Mouse (Mus musculus) embryonic facial prominence, embryonic 15.5 days (tissue): ENCODE data around the gene St8sia2. TPM values are rescaled to one million over a fixed set of nuclear protein-coding genes. Genes with fewer than 3 reads are reported as not detected.

Source experiments
- ATAC-seq: fragments of 200-750 bp; cut with Nextera tagmentation; 2 replicates; pipeline ENCODE4 v1.8.0; 2017; ENCODE audit warnings: low read depth, moderate TSS enrichment; ENCODE audit not compliant: insufficient number of reproducible peaks, low FRiP score, low TSS enrichment
- H3K27ac ChIP-seq: fragments of 300-500 bp; sonication (generic); replicated peaks from 2 replicates; pipeline ENCODE4 v1.5.1; 2015; ENCODE audit warnings: mild to moderate bottlenecking, inconsistent platforms
- H3K27me3 ChIP-seq: fragments of 300-500 bp; sonication (generic); 2 replicates; pipeline ENCODE4 v1.6.1; 2015; ENCODE audit warnings: inconsistent platforms
- H3K36me3 ChIP-seq: fragments of 300-500 bp; sonication (generic); 2 replicates; pipeline ENCODE4 v1.6.1; 2015; ENCODE audit warnings: mild to moderate bottlenecking, inconsistent platforms
- H3K4me1 ChIP-seq: fragments of 300-500 bp; sonication (generic); 2 replicates; pipeline ENCODE4 v1.6.1; 2015; ENCODE audit warnings: inconsistent platforms
- H3K4me2 ChIP-seq: fragments of 300-500 bp; sonication (generic); replicated peaks from 2 replicates; pipeline ENCODE4 v1.6.1; 2015; ENCODE audit warnings: mild to moderate bottlenecking, inconsistent platforms
- H3K4me3 ChIP-seq: fragments of 300-500 bp; sonication (generic); replicated peaks from 2 replicates; pipeline ENCODE4 v1.5.1; 2015; ENCODE audit warnings: mild to moderate bottlenecking, inconsistent platforms
- H3K9ac ChIP-seq: fragments of 300-500 bp; sonication (generic); 2 replicates; pipeline ENCODE4 v1.6.1; 2015; ENCODE audit warnings: inconsistent platforms
- H3K9me3 ChIP-seq: fragments of 300-500 bp; sonication (generic); replicated peaks from 2 replicates; pipeline ENCODE4 v1.6.1; 2016; ENCODE audit warnings: inconsistent platforms
- WGBS: fragments of 180-500 bp; shearing (Covaris S2); methylation state at CpG from one replicate; pipeline ENCODE4 v1.1.7; 2015; 5-methylcytosine and 5-hydroxymethylcytosine counted together
- polyA plus RNA-seq: library from polyadenylated mRNA; unstranded; fragments of >200 nt; fragmentation: Nextera tagmentation; extraction: Ambion mirVana; gene quantifications from 2 replicates; pipeline ENCODE4 v1.2.1, GENCODE M21; 2015

The St8sia2 gene
- polyA plus RNA-seq, 1 experiment from 2014 or later: 16.5 TPM

DNA sequence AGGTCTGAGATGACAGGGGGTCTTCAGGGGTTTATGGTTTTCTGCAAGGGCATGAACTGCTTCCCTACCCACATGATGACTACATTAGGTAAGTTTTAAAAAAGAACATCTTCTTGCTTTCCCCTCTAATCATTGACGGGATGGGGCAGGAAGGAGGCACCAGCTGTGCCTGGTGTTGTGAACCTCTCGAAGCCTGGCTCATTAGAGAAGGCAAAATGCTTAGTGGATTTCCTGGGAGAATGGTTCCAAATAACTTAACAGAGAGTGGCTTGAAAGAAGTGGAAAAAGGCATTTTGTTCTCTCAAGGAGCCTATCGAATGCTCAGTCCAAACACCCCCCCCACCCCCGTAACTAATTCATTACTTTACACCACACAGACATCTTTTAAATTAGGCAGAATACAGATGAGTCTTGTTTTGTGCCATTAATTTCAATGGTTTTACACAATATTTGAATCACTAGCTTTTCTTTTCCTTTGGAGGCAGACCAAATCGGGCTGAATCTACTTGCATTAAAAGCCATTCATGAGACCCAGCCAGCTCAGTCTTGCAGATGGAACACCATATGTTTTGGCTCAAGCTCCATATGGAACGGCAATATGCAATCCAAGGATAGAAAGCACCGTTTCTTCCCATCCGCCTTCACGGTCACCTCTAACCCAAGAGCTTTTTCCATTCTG is 95.7 kb downstream of the St8sia2 start:
- H3K9ac ChIP-seq: no peak overlapping the region
- peak; percentile 68 for ATAC-seq
- H3K4me3 ChIP-seq: no peak overlapping the region
- H3K36me3 ChIP-seq: no peaks in the 10 kb centered on the region
- H3K4me2 ChIP-seq: no peak overlapping the region
- H3K27ac ChIP-seq: peak overlapping the region; percentile 74
- 0 out of 2 replicates have a peak, but pooled peaks cover 3% of the 10 kb centered on the region for H3K27me3 ChIP-seq
- H3K9me3 ChIP-seq: no peaks in the 10 kb centered on the region
- WGBS: 37% methylated on average over 9 of the region's 9 CpGs
- H3K4me1 ChIP-seq: peaks cover 39% of the 10 kb centered on the region

DNA sequence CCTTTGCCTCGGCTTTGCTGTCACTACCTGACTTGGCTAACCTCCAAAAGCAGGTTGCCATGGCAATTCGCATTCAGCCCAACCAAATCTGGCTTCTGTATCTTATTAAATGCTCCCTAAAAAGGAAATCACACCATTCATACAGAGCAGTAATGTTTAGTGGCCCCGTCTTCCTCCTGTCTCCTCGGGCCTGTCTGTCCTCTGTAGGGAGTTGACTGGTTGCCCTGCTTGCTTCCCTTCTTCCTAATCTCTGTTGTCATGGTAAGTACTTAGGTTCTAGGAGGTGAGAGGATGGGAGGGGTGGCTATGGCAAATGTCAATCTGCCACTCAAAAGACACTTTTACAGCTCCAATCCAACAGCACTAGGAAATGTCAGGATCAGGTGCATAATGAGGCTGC is 101.6 kb downstream of the St8sia2 start:
- Histone ChIP-seq H3K36me3 (no peaks in the 10 kb centered on the region), H3K9ac (no peak overlapping the region), H3K27ac (no peak overlapping the region), H3K4me3 (no peak overlapping the region), H3K4me1 (0 out of 2 replicates have a peak, but pooled peaks cover 10% of the 10 kb centered on the region), H3K9me3 (no peaks in the 10 kb centered on the region), H3K27me3 (no peaks in the 10 kb centered on the region), H3K4me2 (no peak overlapping the region)
- no peak for ATAC-seq
- 37% methylated on average over 4 of the region's 4 CpGs for WGBS

DNA sequence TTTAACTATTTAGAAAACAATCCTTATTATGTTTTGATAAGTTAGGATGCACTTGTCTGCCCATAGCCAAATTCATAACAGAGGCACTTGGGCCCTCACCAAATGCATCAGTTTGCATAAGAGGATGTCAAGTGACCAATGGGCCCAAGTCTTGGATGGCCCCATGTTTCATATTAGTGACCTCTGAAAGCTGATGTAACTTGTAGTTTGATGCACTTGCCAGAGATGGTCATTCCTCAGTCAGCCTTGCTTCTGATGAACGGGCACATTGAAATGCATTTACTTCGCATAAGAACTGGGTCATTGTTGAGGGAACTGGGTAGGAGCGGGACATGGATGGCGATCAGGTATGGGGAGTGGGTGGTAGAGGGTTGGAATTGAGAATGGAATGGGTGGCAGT is 102.6 kb downstream of the St8sia2 start:
- Histone ChIP-seq H3K9me3 (no peaks in the 10 kb centered on the region), H3K9ac (no peak overlapping the region), H3K27ac (no peak overlapping the region), H3K4me1 (0 out of 2 replicates have a peak, but pooled peaks cover 7% of the 10 kb centered on the region), H3K36me3 (no peaks in the 10 kb centered on the region), H3K4me3 (no peak overlapping the region), H3K4me2 (no peak overlapping the region), H3K27me3 (no peaks in the 10 kb centered on the region)
- no peak for ATAC-seq
- WGBS: 90% methylated on average over 4 of the region's 4 CpGs

GRCm38 (mm10) chr7:73909432-73910205 is 103.9 kb downstream of the St8sia2 start:
- H3K27ac ChIP-seq: no peak overlapping the region
- H3K9ac ChIP-seq: no peak overlapping the region
- H3K36me3 ChIP-seq: no peaks in the 10 kb centered on the region
- H3K27me3 ChIP-seq: no peaks in the 10 kb centered on the region
- no peaks in the 10 kb centered on the region for H3K9me3 ChIP-seq
- no peak overlapping the region for H3K4me3 ChIP-seq
- 0 out of 2 replicates have a peak, but pooled peaks cover 7% of the 10 kb centered on the region for H3K4me1 ChIP-seq
- ATAC-seq: no peak
- 54% methylated on average over 5 of the region's 5 CpGs for WGBS
- H3K4me2 ChIP-seq: no peak overlapping the region

DNA sequence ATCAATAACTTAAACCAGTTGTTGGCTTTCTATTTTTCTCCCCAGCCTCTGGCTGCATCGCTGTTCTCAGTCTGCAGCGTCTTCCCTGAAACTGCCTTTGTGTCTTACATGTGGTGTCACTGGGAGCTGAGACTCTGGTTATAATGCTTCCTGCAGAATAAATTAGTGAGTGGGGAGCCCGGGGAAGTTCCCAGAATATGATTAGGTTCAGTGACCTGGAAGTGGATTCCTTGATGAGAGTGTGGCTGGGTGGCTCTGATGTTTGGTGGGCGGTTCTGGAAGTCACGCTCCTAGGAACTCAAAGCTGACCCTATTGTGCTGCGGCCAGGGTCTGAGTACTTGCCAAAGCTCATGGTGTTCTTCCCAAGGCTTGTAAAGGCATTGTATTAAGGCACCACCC is 119.0 kb downstream of the St8sia2 start:
- Histone ChIP-seq H3K9me3 (no peaks in the 10 kb centered on the region), H3K27me3 (peaks cover 3% of the 10 kb centered on the region; the same call in 1 of the 2 replicates), H3K27ac (no peak overlapping the region), H3K36me3 (no peaks in the 10 kb centered on the region), H3K4me1 (no peaks in the 10 kb centered on the region), H3K4me3 (no peak overlapping the region), H3K9ac (no peak overlapping the region), H3K4me2 (no peak overlapping the region)
- no peak for ATAC-seq
- 56% methylated on average over 6 of the region's 6 CpGs for WGBS

GRCm38 (mm10) chr7:73891830-73892229 is 121.7 kb downstream of the St8sia2 start:
- WGBS: 76% methylated on average over 5 of the region's 5 CpGs
- no peak for ATAC-seq
- Histone ChIP-seq H3K9ac (no peak overlapping the region), H3K4me3 (no peak overlapping the region), H3K27ac (no peak overlapping the region), H3K9me3 (no peaks in the 10 kb centered on the region), H3K4me2 (no peak overlapping the region), H3K4me1 (no peaks in the 10 kb centered on the region), H3K36me3 (no peaks in the 10 kb centered on the region), H3K27me3 (no peaks in the 10 kb centered on the region; the same call in 1 of the 2 replicates)

DNA sequence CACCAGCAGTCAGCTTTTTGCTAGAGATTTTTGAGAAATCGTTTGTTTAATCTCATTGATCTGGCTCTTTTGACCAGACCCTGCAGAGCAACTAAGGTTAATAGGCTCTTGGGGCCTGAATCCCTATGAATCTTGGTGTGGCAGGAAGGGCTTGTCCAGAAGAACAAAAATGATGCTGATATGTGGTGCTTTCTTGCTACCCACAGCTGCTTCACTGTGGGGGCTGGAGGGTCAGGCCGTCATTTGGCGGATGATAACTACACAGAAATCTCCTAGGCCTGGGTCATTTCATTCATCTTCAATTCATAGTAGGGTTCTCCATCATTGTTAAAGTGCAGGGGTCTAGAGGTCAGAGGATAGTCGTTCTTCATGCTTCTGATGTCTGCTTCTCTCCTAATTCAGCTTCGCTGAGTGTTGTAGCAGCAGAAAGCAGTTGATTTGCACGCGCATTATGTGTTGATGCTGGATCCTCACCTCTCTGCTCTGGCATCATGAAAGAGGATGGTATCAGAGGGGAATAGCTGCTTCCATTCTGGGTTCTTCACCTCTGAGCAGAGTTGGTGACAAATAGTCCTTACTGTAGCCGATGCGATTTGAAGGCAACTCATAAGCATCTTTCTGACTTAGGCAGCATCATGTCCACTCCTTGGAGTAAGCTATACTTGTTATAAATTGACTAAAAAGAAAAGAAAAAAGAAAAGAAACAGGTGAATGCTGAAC is 122.4 kb downstream of the St8sia2 start:
- Histone ChIP-seq H3K4me1 (no peaks in the 10 kb centered on the region), H3K4me2 (no peak overlapping the region), H3K9ac (no peak overlapping the region), H3K4me3 (no peak overlapping the region), H3K27me3 (no peaks in the 10 kb centered on the region), H3K27ac (no peak overlapping the region), H3K36me3 (no peaks in the 10 kb centered on the region), H3K9me3 (no peaks in the 10 kb centered on the region)
- 90% methylated on average over 9 of the region's 9 CpGs for WGBS
- ATAC-seq: no peak

DNA sequence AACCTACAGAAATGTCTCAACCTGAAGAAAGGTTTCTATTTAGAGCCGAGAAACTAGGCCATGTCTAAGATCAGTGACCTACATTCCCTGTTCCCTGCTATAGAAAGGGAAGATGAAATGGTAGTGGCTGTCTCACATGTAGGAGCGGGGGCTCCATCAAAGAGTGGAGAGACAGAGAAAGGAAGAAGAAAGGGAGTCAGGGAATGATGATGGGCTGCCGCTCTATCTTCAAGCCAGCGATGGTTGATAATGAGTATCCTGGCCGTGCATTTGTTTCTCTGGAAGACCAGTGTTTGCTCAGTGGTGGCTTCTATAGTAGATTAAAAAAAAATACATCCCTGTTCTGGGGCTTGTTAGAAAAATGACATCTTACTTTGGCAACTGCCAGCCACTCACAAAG is 123.0 kb downstream of the St8sia2 start:
- Histone ChIP-seq H3K27ac (no peak overlapping the region), H3K9ac (no peak overlapping the region), H3K36me3 (no peaks in the 10 kb centered on the region), H3K4me2 (no peak overlapping the region), H3K4me1 (no peaks in the 10 kb centered on the region), H3K27me3 (no peaks in the 10 kb centered on the region), H3K9me3 (no peaks in the 10 kb centered on the region), H3K4me3 (no peak overlapping the region)
- WGBS: 92% methylated on average over 5 of the region's 5 CpGs
- no peak for ATAC-seq
